In genomic region chr7:12422245-12422849, GRCm38 (mm10) we compare ENCODE assay signal across 8 mouse cellular contexts. TPM values are rescaled to one million over a fixed set of nuclear protein-coding genes. Genes with fewer than 3 reads are reported as not detected.
A peak's percentile ranks its signal among the peaks of the same experiment; 100 is the strongest.
DNase-seq lines count a peak whose midpoint lies in the region; ATAC-seq and TF ChIP-seq lines count a peak whose summit lies in the region.

Gene Zfp551 (minus strand): TSS chr7:12422751.

- no peak for TF ChIP-seq CTCF in brain, embryonic 14.5 days (IDR thresholded peaks at IDR 0.05; ENCODE audit: borderline replicate concordance, extremely low read depth, insufficient read depth, insufficient read length)
- TF ChIP-seq CTCF in kidney, postnatal 0 days (IDR thresholded peaks at IDR 0.05; ENCODE audit: low read depth) = no peak
- no peak for TF ChIP-seq CTCF in liver, adult 2 months (IDR thresholded peaks at IDR 0.05; ENCODE audit: low read depth, low read length)

- H3K36me3 ChIP-seq in heart, embryonic 13.5 days = peaks cover 9% of the 10 kb centered on the region
- H3K36me3 ChIP-seq in kidney, postnatal 0 days (ENCODE audit: insufficient read depth, low read length) = 0 out of 2 replicates have a peak, but pooled peaks cover 6% of the 10 kb centered on the region
- H3K36me3 ChIP-seq in liver, adult 2 months (ENCODE audit: control insufficient read depth, insufficient read depth, low read length) = peaks cover 14% of the 10 kb centered on the region
- no peaks in the 10 kb centered on the region for H3K36me3 ChIP-seq in stomach, embryonic 14.5 days (ENCODE audit: control insufficient read depth, insufficient read depth, low read length)

- ATAC-seq in heart, embryonic 13.5 days (ENCODE audit: extremely low read depth, insufficient number of reproducible peaks, low FRiP score, low TSS enrichment) = peak; percentile 81
- ATAC-seq in kidney, postnatal 0 days (replicated peaks; ENCODE audit: low FRiP score, low read depth) = peak; percentile 96
- peak; percentile 97 for ATAC-seq in stomach, embryonic 14.5 days (ENCODE audit: insufficient number of reproducible peaks, insufficient read depth, low FRiP score, low read depth)

- DNase-seq in CD4-positive helper T cell, adult 2 months (ENCODE audit: low read depth, low spot score) = peak; percentile 44
- DNase-seq in brain, embryonic 14.5 days (ENCODE audit: low read depth) = peak; percentile 74
- peak; percentile 32 for DNase-seq in fibroblast of lung, adult 2 months (ENCODE audit: low read depth)
- peak; percentile 68 for DNase-seq in kidney, postnatal 0 days (ENCODE audit: low spot score)
- peak; percentile 79 for DNase-seq in liver, adult 2 months (ENCODE audit: extremely low read depth, low read depth, low spot score)
- DNase-seq in naive thymus-derived CD4-positive, alpha-beta T cell, adult 2 months (ENCODE audit: low read depth) = peak; percentile 46

- peak within 1 kb of the TSS; percentile 89 for H3K9ac ChIP-seq in heart, embryonic 13.5 days
- peak within 1 kb of the TSS; percentile 68 for H3K9ac ChIP-seq in kidney, postnatal 0 days (ENCODE audit: low read depth, low read length)
- H3K9ac ChIP-seq in liver, adult 2 months (ENCODE audit: low read depth, low read length) = peak within 1 kb of the TSS; percentile 67
- peak within 1 kb of the TSS; percentile 51 for H3K9ac ChIP-seq in stomach, embryonic 14.5 days (replicated peaks; ENCODE audit: low read depth, low read length)

- peak within 1 kb of the TSS; percentile 59 for H3K27ac ChIP-seq in heart, embryonic 13.5 days (replicated peaks)
- H3K27ac ChIP-seq in kidney, postnatal 0 days = peak within 1 kb of the TSS; percentile 57
- no peak within 1 kb of the TSS; the same call in 1 of the 2 replicates for H3K27ac ChIP-seq in liver, adult 2 months (replicated peaks; ENCODE audit: insufficient read depth, low read depth, low read length)
- 0 out of 2 replicates have a peak within 1 kb of the TSS, but pooled peaks have one; percentile 22 for H3K27ac ChIP-seq in stomach, embryonic 14.5 days (ENCODE audit: low read length)

- WGBS in heart, embryonic 13.5 days = under 1% methylated on average over 27 of the region's 27 CpGs
- under 1% methylated on average over 27 of the region's 27 CpGs for WGBS in kidney, postnatal 0 days
- WGBS in liver, adult 2 months = 1% methylated on average over 27 of the region's 27 CpGs
- under 1% methylated on average over 27 of the region's 27 CpGs for whole genome bisulfite sequencing in stomach, embryonic 14.5 days

- no peak for TF ChIP-seq POLR2A in brain, embryonic 14.5 days (IDR thresholded peaks at IDR 0.05; ENCODE audit: borderline replicate concordance, extremely low read depth, insufficient read depth, insufficient read length, poor library complexity, severe bottlenecking)
- peak; percentile 20; the same call in 1 of the 2 replicates for TF ChIP-seq POLR2A in liver, adult 2 months (IDR thresholded peaks at IDR 0.05; ENCODE audit: extremely low read depth, insufficient read depth, low read length)

- H3K79me2 ChIP-seq in liver, adult 2 months (ENCODE audit: control insufficient read depth, insufficient read depth, low read length) = no peaks in the 10 kb centered on the region; the same call in 1 of the 2 replicates

- H3K4me1 ChIP-seq in heart, embryonic 13.5 days = peaks cover 11% of the 10 kb centered on the region
- H3K4me1 ChIP-seq in kidney, postnatal 0 days (replicated peaks; ENCODE audit: insufficient read depth, low read length) = peaks cover 3% of the 10 kb centered on the region; the same call in 1 of the 2 replicates
- H3K4me1 ChIP-seq in liver, adult 2 months (ENCODE audit: control insufficient read depth, insufficient read depth, low read length) = peaks cover 5% of the 10 kb centered on the region; the same call in 1 of the 2 replicates
- H3K4me1 ChIP-seq in stomach, embryonic 14.5 days (ENCODE audit: control insufficient read depth, insufficient read depth, low read length) = peaks cover 4% of the 10 kb centered on the region; the same call in 1 of the 2 replicates

- no peaks in the 10 kb centered on the region for H3K9me3 ChIP-seq in heart, embryonic 13.5 days
- no peaks in the 10 kb centered on the region for H3K9me3 ChIP-seq in kidney, postnatal 0 days (replicated peaks; ENCODE audit: low read length)
- no peaks in the 10 kb centered on the region for H3K9me3 ChIP-seq in stomach, embryonic 14.5 days (ENCODE audit: control insufficient read depth, low read depth, low read length)

- peak within 1 kb of the TSS; percentile 75 for H3K4me3 ChIP-seq in heart, embryonic 13.5 days
- peak within 1 kb of the TSS; percentile 63 for H3K4me3 ChIP-seq in kidney, postnatal 0 days (replicated peaks; ENCODE audit: low read depth, low read length)
- H3K4me3 ChIP-seq in liver, adult 2 months (ENCODE audit: insufficient read depth, low read depth, low read length) = peak within 1 kb of the TSS; percentile 52
- peak within 1 kb of the TSS; percentile 58 for H3K4me3 ChIP-seq in stomach, embryonic 14.5 days (ENCODE audit: low read depth, low read length)

- no peaks in the 10 kb centered on the region for H3K27me3 ChIP-seq in heart, embryonic 13.5 days (replicated peaks)
- H3K27me3 ChIP-seq in kidney, postnatal 0 days (ENCODE audit: insufficient read depth, low read length) = no peaks in the 10 kb centered on the region
- H3K27me3 ChIP-seq in liver, adult 2 months (ENCODE audit: control insufficient read depth, insufficient read depth, low read length) = no peaks in the 10 kb centered on the region
- no peaks in the 10 kb centered on the region for H3K27me3 ChIP-seq in stomach, embryonic 14.5 days (ENCODE audit: control insufficient read depth, insufficient read depth, low read length)

- H3K4me2 ChIP-seq in heart, embryonic 13.5 days = peak within 1 kb of the TSS; percentile 77
- peak within 1 kb of the TSS; percentile 75 for H3K4me2 ChIP-seq in kidney, postnatal 0 days (ENCODE audit: low read length)
- H3K4me2 ChIP-seq in stomach, embryonic 14.5 days (replicated peaks; ENCODE audit: low read depth, low read length) = peak within 1 kb of the TSS; percentile 63

RNA-seq across cellular contexts. Expression of gene Zfp551, which starts in this region (rescaled TPM):
- polyA plus RNA-seq in brain, embryonic 14.5 days (2012; rRNA removed) = 3.8 and 5.8 TPM in 2 replicates
- polyA plus RNA-seq in heart, embryonic 13.5 days (2015; fragmentation: Nextera tagmentation; extraction: Ambion mirVana) = 2.4 and 2.9 TPM in 2 replicates
- 3.9 and 4.3 TPM in 2 replicates for polyA plus RNA-seq in kidney, postnatal 0 days (2015; fragmentation: Nextera tagmentation; extraction: Ambion mirVana)
- 1.8 and 2.0 TPM in 2 replicates for total RNA-seq in liver, adult 2 months (2014; rRNA removed)
- 0.37 and 0.39 TPM in 2 replicates for polyA plus RNA-seq in liver, adult 2 months (2012; rRNA removed)
- polyA plus RNA-seq in stomach, embryonic 14.5 days (2014; fragmentation: Nextera tagmentation; extraction: Ambion mirVana) = 4.5 and 4.8 TPM in 2 replicates
